Mouse (Mus musculus): Measurements from ENCODE around the gene Serpine1. TPM values are rescaled to one million over a fixed set of nuclear protein-coding genes. Genes with fewer than 3 reads are reported as not detected.

Gene Serpine1
- polyA plus RNA-seq, 1 experiment from 2014 or later = 0.26 TPM

DNA sequence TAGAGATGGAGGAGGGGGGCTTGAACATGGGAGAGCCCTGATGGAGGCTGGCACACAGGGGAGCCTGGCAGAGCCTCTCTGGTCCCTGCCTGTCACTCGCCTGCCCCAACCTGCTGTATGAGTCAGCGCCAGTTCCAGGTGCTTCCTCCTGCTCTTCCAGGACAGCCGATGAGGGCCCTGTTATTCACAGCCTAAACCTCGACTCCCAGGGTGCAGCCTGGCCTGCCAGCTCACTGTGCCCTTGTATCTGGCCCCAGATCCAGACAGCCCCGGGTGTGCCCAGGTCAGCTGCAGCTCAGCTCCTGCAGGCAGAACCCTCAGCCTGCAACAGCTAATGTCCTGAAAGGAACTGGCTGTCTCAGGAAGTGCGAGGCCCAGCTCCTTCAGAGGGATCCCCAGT is 19.5 kb upstream of the Serpine1 start:
- H3K4me1 ChIP-seq = no peaks in the 10 kb centered on the region
- whole genome bisulfite sequencing = 65% methylated on average over 6 of the region's 6 CpGs
- no peak overlapping the region for H3K4me2 ChIP-seq

DNA sequence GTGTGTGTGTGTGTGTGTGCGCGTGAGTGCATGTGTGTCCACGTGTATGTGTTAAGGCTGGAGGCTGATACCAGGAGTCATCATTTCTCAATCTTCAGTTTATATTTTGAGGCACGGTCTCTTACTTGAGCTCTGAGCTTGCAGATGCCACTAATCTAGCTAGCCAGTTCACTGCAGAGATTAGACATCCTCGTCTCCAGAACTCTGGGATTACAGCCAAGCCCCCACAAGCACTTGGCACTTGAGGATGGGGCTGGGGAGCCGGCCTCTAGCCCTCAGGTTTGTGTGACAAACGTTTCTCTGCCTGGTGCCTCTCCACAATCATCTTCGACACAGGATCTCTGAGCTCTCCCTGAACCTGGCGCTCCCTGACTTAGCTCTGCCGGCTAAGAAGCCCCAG is 18.8 kb upstream of the Serpine1 start:
- no peak overlapping the region for H3K4me2 ChIP-seq
- H3K9ac ChIP-seq (replicated peaks) = no peak overlapping the region
- H3K4me1 ChIP-seq = no peaks in the 10 kb centered on the region
- no peak for ATAC-seq (ENCODE audit: low FRiP score)
- 78% methylated on average over 10 of the region's 10 CpGs for WGBS
- H3K4me3 ChIP-seq (replicated peaks) = no peak overlapping the region
- no peaks in the 10 kb centered on the region for H3K27me3 ChIP-seq (replicated peaks)
- H3K9me3 ChIP-seq (replicated peaks) = no peaks in the 10 kb centered on the region
- no peaks in the 10 kb centered on the region for H3K36me3 ChIP-seq
- H3K27ac ChIP-seq (replicated peaks) = no peak overlapping the region

More for the DNA sequence above, 19.5 kb upstream of the Serpine1 start:
- ATAC-seq (ENCODE audit: low FRiP score) = no peak
- Histone ChIP-seq H3K4me3 (replicated peaks) (no peak overlapping the region), H3K9me3 (replicated peaks) (no peaks in the 10 kb centered on the region), H3K36me3 (no peaks in the 10 kb centered on the region), H3K9ac (replicated peaks) (no peak overlapping the region), H3K27ac (replicated peaks) (no peak overlapping the region), H3K27me3 (replicated peaks) (no peaks in the 10 kb centered on the region)

DNA sequence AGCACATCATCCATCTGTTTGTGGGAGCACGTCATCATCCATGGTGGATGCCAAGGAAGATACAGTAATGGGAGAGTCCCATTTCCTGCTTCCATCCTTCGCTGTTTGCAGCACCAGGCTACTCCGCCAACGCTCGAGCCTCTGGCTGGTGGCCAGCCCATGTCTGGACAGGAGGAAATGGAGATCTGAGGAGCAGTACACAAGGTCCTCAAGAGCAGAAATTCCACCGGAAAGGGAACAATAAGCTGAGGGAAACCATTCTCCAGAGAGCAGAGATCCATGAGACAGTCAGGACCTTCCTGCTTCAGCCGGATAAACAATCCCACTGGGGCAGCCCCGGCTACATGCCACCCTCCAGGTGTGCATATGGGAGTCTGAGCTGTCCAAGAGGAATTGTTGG is 15.3 kb upstream of the Serpine1 start:
- H3K9ac ChIP-seq (replicated peaks) = no peak overlapping the region
- no peak overlapping the region for H3K4me2 ChIP-seq
- no peak for ATAC-seq (ENCODE audit: low FRiP score)
- no peaks in the 10 kb centered on the region for H3K27me3 ChIP-seq (replicated peaks)
- no peaks in the 10 kb centered on the region for H3K36me3 ChIP-seq
- no peaks in the 10 kb centered on the region for H3K9me3 ChIP-seq (replicated peaks)
- WGBS = 92% methylated on average over 8 of the region's 8 CpGs
- H3K27ac ChIP-seq (replicated peaks) = no peak overlapping the region
- H3K4me1 ChIP-seq = no peaks in the 10 kb centered on the region
- no peak overlapping the region for H3K4me3 ChIP-seq (replicated peaks)

- H3K27ac ChIP-seq (replicated peaks) = no peak overlapping the region
- no peak for ATAC-seq (ENCODE audit: low FRiP score)
- H3K9me3 ChIP-seq (replicated peaks) = no peaks in the 10 kb centered on the region
- no peaks in the 10 kb centered on the region for H3K27me3 ChIP-seq (replicated peaks)
- no peak overlapping the region for H3K4me2 ChIP-seq
- H3K4me1 ChIP-seq = no peaks in the 10 kb centered on the region
- no peak overlapping the region for H3K4me3 ChIP-seq (replicated peaks)
- no peak overlapping the region for H3K9ac ChIP-seq (replicated peaks)
- no peaks in the 10 kb centered on the region for H3K36me3 ChIP-seq
- 86% methylated on average over 3 of the region's 3 CpGs for whole genome bisulfite sequencing
Observed at GRCm38 (mm10) chr5:137085731-137086130, 13.7 kb upstream of the Serpine1 start.

GRCm38 (mm10) chr5:137085021-137085420 is 13.0 kb upstream of the Serpine1 start:
- no peak overlapping the region for H3K9ac ChIP-seq (replicated peaks)
- no peak overlapping the region for H3K4me3 ChIP-seq (replicated peaks)
- no peaks in the 10 kb centered on the region for H3K27me3 ChIP-seq (replicated peaks)
- H3K4me1 ChIP-seq = no peaks in the 10 kb centered on the region
- no peaks in the 10 kb centered on the region for H3K9me3 ChIP-seq (replicated peaks)
- no peak for ATAC-seq (ENCODE audit: low FRiP score)
- no peak overlapping the region for H3K27ac ChIP-seq (replicated peaks)
- H3K36me3 ChIP-seq = no peaks in the 10 kb centered on the region
- 85% methylated on average over 6 of the region's 6 CpGs for WGBS
- H3K4me2 ChIP-seq = no peak overlapping the region

- H3K27ac ChIP-seq (replicated peaks) = no peak overlapping the region
- H3K4me2 ChIP-seq = no peak overlapping the region
- no peaks in the 10 kb centered on the region for H3K36me3 ChIP-seq
- no peaks in the 10 kb centered on the region for H3K9me3 ChIP-seq (replicated peaks)
- WGBS = 86% methylated on average over 4 of the region's 4 CpGs
- ATAC-seq (ENCODE audit: low FRiP score) = no peak
- H3K4me3 ChIP-seq (replicated peaks) = no peak overlapping the region
- no peak overlapping the region for H3K9ac ChIP-seq (replicated peaks)
- no peaks in the 10 kb centered on the region for H3K27me3 ChIP-seq (replicated peaks)
- no peaks in the 10 kb centered on the region for H3K4me1 ChIP-seq
Observed at GRCm38 (mm10) chr5:137083051-137083450, 11.0 kb upstream of the Serpine1 start.

- no peak overlapping the region for H3K4me3 ChIP-seq (replicated peaks)
- no peak overlapping the region for H3K27ac ChIP-seq (replicated peaks)
- no peaks in the 10 kb centered on the region for H3K4me1 ChIP-seq
- 79% methylated on average over 5 of the region's 5 CpGs for WGBS
- ATAC-seq (ENCODE audit: low FRiP score) = no peak
- no peaks in the 10 kb centered on the region for H3K36me3 ChIP-seq
- no peak overlapping the region for H3K4me2 ChIP-seq
- no peaks in the 10 kb centered on the region for H3K27me3 ChIP-seq (replicated peaks)
- H3K9me3 ChIP-seq (replicated peaks) = no peaks in the 10 kb centered on the region
- no peak overlapping the region for H3K9ac ChIP-seq (replicated peaks)
Observed at GRCm38 (mm10) chr5:137079849-137080248, 7.8 kb upstream of the Serpine1 start.

GRCm38 (mm10) chr5:137078616-137079015 is 6.5 kb upstream of the Serpine1 start:
- no peaks in the 10 kb centered on the region for H3K27me3 ChIP-seq (replicated peaks)
- H3K4me3 ChIP-seq (replicated peaks) = no peak overlapping the region
- H3K27ac ChIP-seq (replicated peaks) = no peak overlapping the region
- no peak for ATAC-seq (ENCODE audit: low FRiP score)
- whole genome bisulfite sequencing = 77% methylated on average over 6 of the region's 6 CpGs
- no peak overlapping the region for H3K4me2 ChIP-seq
- no peak overlapping the region for H3K9ac ChIP-seq (replicated peaks)
- no peaks in the 10 kb centered on the region for H3K4me1 ChIP-seq
- no peaks in the 10 kb centered on the region for H3K9me3 ChIP-seq (replicated peaks)
- no peaks in the 10 kb centered on the region for H3K36me3 ChIP-seq

- H3K9me3 ChIP-seq (replicated peaks) = no peaks in the 10 kb centered on the region
- H3K27me3 ChIP-seq (replicated peaks) = no peaks in the 10 kb centered on the region
- no peak overlapping the region for H3K9ac ChIP-seq (replicated peaks)
- H3K4me1 ChIP-seq = no peaks in the 10 kb centered on the region
- ATAC-seq (ENCODE audit: low FRiP score) = no peak
- no peak overlapping the region for H3K4me2 ChIP-seq
- H3K36me3 ChIP-seq = no peaks in the 10 kb centered on the region
- no peak overlapping the region for H3K4me3 ChIP-seq (replicated peaks)
- no peak overlapping the region for H3K27ac ChIP-seq (replicated peaks)
- WGBS = 87% methylated on average over 14 of the region's 14 CpGs
Observed at GRCm38 (mm10) chr5:137078041-137078440, 6.0 kb upstream of the Serpine1 start.

- H3K4me2 ChIP-seq = no peak overlapping the region
- no peaks in the 10 kb centered on the region for H3K36me3 ChIP-seq
- no peak overlapping the region for H3K4me3 ChIP-seq (replicated peaks)
- no peak overlapping the region for H3K27ac ChIP-seq (replicated peaks)
- H3K9me3 ChIP-seq (replicated peaks) = no peaks in the 10 kb centered on the region
- H3K27me3 ChIP-seq (replicated peaks) = no peaks in the 10 kb centered on the region
- ATAC-seq (ENCODE audit: low FRiP score) = no peak
- no peak overlapping the region for H3K9ac ChIP-seq (replicated peaks)
- 91% methylated on average over 7 of the region's 7 CpGs for WGBS
- H3K4me1 ChIP-seq = peaks cover 8% of the 10 kb centered on the region
Observed at GRCm38 (mm10) chr5:137077187-137077586, 5.1 kb upstream of the Serpine1 start.

- no peaks in the 10 kb centered on the region for H3K9me3 ChIP-seq (replicated peaks)
- H3K27ac ChIP-seq (replicated peaks) = no peak overlapping the region
- H3K4me3 ChIP-seq (replicated peaks) = no peak overlapping the region
- H3K9ac ChIP-seq (replicated peaks) = no peak overlapping the region
- H3K4me2 ChIP-seq = no peak overlapping the region
- peaks cover 14% of the 10 kb centered on the region for H3K4me1 ChIP-seq
- 64% methylated on average over 11 of the region's 12 CpGs for WGBS
- ATAC-seq (ENCODE audit: low FRiP score) = no peak
- H3K27me3 ChIP-seq (replicated peaks) = no peaks in the 10 kb centered on the region
- no peaks in the 10 kb centered on the region for H3K36me3 ChIP-seq
Observed at GRCm38 (mm10) chr5:137076191-137076930, 4.3 kb upstream of the Serpine1 start.

- 70% methylated on average over 6 of the region's 6 CpGs for WGBS
- no peak for ATAC-seq (ENCODE audit: low FRiP score)
- H3K4me3 ChIP-seq (replicated peaks) = no peak overlapping the region
Observed at GRCm38 (mm10) chr5:137075726-137076125, 3.7 kb upstream of the Serpine1 start.

More at GRCm38 (mm10) chr5:137075726-137076125, 3.7 kb upstream of the Serpine1 start:
- Histone ChIP-seq H3K9ac (replicated peaks) (no peak overlapping the region), H3K27ac (replicated peaks) (no peak overlapping the region), H3K4me1 (peaks cover 14% of the 10 kb centered on the region), H3K27me3 (replicated peaks) (peaks cover 3% of the 10 kb centered on the region; the same call in 1 of the 2 replicates), H3K36me3 (no peaks in the 10 kb centered on the region), H3K4me2 (no peak overlapping the region), H3K9me3 (replicated peaks) (no peaks in the 10 kb centered on the region)
